Mouse (Mus musculus) heart, embryonic 15.5 days (tissue): ENCODE measurements around the gene Actrt1. TPM values are rescaled to one million over a fixed set of nuclear protein-coding genes. Genes with fewer than 3 reads are reported as not detected.

ENCODE experiments used
- ATAC-seq: fragments of 200-750 bp; cut with Nextera tagmentation; replicated peaks from 2 replicates; pipeline ENCODE4 v1.8.0; 2017; ENCODE audit warnings: low read depth, moderate TSS enrichment; ENCODE audit not compliant: insufficient number of reproducible peaks, insufficient read depth, low FRiP score
- H3K27ac ChIP-seq: fragments of 300-500 bp; sonication (generic); 2 replicates; pipeline ENCODE4 v1.5.1; 2015; ENCODE audit warnings: mild to moderate bottlenecking, inconsistent platforms
- H3K27me3 ChIP-seq: fragments of 300-500 bp; sonication (generic); 2 replicates; pipeline ENCODE4 v1.6.1; 2015; ENCODE audit warnings: inconsistent platforms
- H3K36me3 ChIP-seq: fragments of 300-500 bp; sonication (generic); 2 replicates; pipeline ENCODE4 v1.6.1; 2015; ENCODE audit warnings: mild to moderate bottlenecking, inconsistent platforms
- H3K4me1 ChIP-seq: fragments of 300-500 bp; sonication (generic); replicated peaks from 2 replicates; pipeline ENCODE4 v1.6.1; 2015; ENCODE audit warnings: inconsistent platforms
- H3K4me2 ChIP-seq: fragments of 300-500 bp; sonication (generic); 2 replicates; pipeline ENCODE4 v1.6.1; 2015; ENCODE audit warnings: inconsistent platforms, mild to moderate bottlenecking, moderate library complexity
- H3K4me3 ChIP-seq: fragments of 300-500 bp; sonication (generic); 2 replicates; pipeline ENCODE4 v1.5.1; 2015; ENCODE audit warnings: mild to moderate bottlenecking, inconsistent platforms
- H3K9ac ChIP-seq: fragments of 300-500 bp; sonication (generic); 2 replicates; pipeline ENCODE4 v1.6.1; 2015; ENCODE audit warnings: mild to moderate bottlenecking, inconsistent platforms
- H3K9me3 ChIP-seq: fragments of 300-500 bp; sonication (generic); replicated peaks from 2 replicates; pipeline ENCODE4 v1.6.1; 2016; ENCODE audit warnings: inconsistent platforms
- WGBS: fragments of 180-500 bp; shearing (Covaris S2); methylation state at CpG from one replicate; pipeline ENCODE4 v1.1.7; 2015; ENCODE audit warnings: mixed read lengths; 5-methylcytosine and 5-hydroxymethylcytosine counted together
- polyA plus RNA-seq: library from polyadenylated mRNA; unstranded; fragments of >200 nt; fragmentation: Nextera tagmentation; extraction: Ambion mirVana; gene quantifications from 2 replicates; pipeline ENCODE4 v1.2.1, GENCODE M21; 2015

Gene Actrt1
- polyA plus RNA-seq: not detected in 2 replicates

- ATAC-seq: no peak
- no peak within 1 kb of the TSS for H3K27ac ChIP-seq
- no peak within 1 kb of the TSS for H3K9ac ChIP-seq
Measured at GRCm38 (mm10) chrX:46328707-46329106, at the start of gene Actrt1. Gene Actrt1, plus strand, starts transcription at chrX:46329007.

GRCm38 (mm10) chrX:46331463-46332115, 2.8 kb downstream of the Actrt1 start:
- H3K4me1 ChIP-seq: no peaks in the 10 kb centered on the region
- no peak overlapping the region for H3K4me3 ChIP-seq
- no peaks in the 10 kb centered on the region for H3K27me3 ChIP-seq
- no peaks in the 10 kb centered on the region for H3K9me3 ChIP-seq
- 59% methylated on average over 1 of the region's 1 CpGs for WGBS
- no peak overlapping the region for H3K9ac ChIP-seq
- no peak overlapping the region for H3K4me2 ChIP-seq
- H3K36me3 ChIP-seq: no peaks in the 10 kb centered on the region
- no peak overlapping the region for H3K27ac ChIP-seq
- no peak for ATAC-seq

More at GRCm38 (mm10) chrX:46328707-46329106, at the start of gene Actrt1:
- H3K4me3 ChIP-seq: no peak within 1 kb of the TSS
- H3K9me3 ChIP-seq: no peaks in the 10 kb centered on the region
- no peaks in the 10 kb centered on the region for H3K4me1 ChIP-seq
- no peak within 1 kb of the TSS for H3K4me2 ChIP-seq
- no peaks in the 10 kb centered on the region for H3K36me3 ChIP-seq
- H3K27me3 ChIP-seq: no peaks in the 10 kb centered on the region
